Mouse (Mus musculus) stomach, postnatal 0 days (tissue): ENCODE data around the gene St7.

Experiments
- CTCF ChIP-seq: IDR thresholded peaks from 2 replicates; pipeline ENCODE4 v1.5.1; 2016; ENCODE audit warnings: antibody characterized with exemption, low read depth, mild to moderate bottlenecking, moderate library complexity
- EP300 ChIP-seq: optimal IDR thresholded peaks from 2 replicates; pipeline ENCODE3; 2016; ENCODE audit warnings: antibody characterized with exemption

GRCm38 (mm10) chr6:17681810-17682209 lies 10.9 kb upstream of the St7 start:
- TF ChIP-seq CTCF (no peak), EP300 (no peak)
